In the genomic region with DNA sequence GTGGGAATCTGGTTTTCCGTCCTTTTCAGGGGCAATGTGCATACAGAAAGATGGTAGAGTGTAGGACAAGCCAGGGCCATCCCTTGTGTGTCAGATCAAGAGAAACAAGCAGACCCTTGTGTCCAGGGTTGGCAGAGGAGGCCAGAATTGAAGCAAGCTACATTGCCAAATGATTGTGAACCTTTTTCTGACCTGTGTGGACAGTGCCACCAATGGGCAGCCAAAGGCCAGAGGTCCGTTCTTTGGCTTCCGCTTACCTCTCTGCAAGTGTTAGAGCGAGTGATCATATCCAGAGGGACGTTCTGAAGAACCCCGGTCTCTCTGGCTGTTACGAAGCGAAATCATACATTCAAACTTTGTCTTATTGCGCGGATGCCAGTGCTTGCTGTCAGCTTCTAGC, we compare ENCODE assay signal across 23 mouse cellular contexts.
DNase-seq lines count a peak whose midpoint lies in the region; ATAC-seq and TF ChIP-seq lines count a peak whose summit lies in the region.
"Had no signal": no experiment of that assay in that cellular context is flagged by ENCODE, and none has a peak within 500 bp of the region (broad histone marks: within the 10 kb centered on the region; RNA-seq: fewer than 3 reads in every experiment).

No protein-coding gene starts in this region.

- TF ChIP-seq CTCF in layer of hippocampus, adult 2 months (conservative IDR thresholded peaks at IDR 0.05), result no peak
- peak; percentile 37; the same call in 1 of the 2 replicates for TF ChIP-seq CTCF in liver, adult 2 months (IDR thresholded peaks at IDR 0.05; ENCODE audit: low read depth, low read length)
- no peak for TF ChIP-seq CTCF in liver, postnatal 0 days (IDR thresholded peaks at IDR 0.05; ENCODE audit: low read depth)

- H3K4me1 ChIP-seq in heart, embryonic 10.5 days, result peaks cover 25% of the 10 kb centered on the region; the same call in 1 of the 2 replicates
- H3K4me1 ChIP-seq in liver, adult 2 months (ENCODE audit: control insufficient read depth, insufficient read depth, low read length), result peaks cover 25% of the 10 kb centered on the region
- peaks cover 7% of the 10 kb centered on the region; the same call in 1 of the 2 replicates for H3K4me1 ChIP-seq in liver, postnatal 0 days (ENCODE audit: insufficient read depth)

- H3K27me3 ChIP-seq in heart, embryonic 10.5 days (ENCODE audit: insufficient read depth, poor library complexity, severe bottlenecking), result no peaks in the 10 kb centered on the region
- H3K27me3 ChIP-seq in liver, adult 2 months (ENCODE audit: control insufficient read depth, insufficient read depth, low read length), result no peaks in the 10 kb centered on the region
- no peaks in the 10 kb centered on the region for H3K27me3 ChIP-seq in liver, postnatal 0 days (ENCODE audit: insufficient read depth, low read length)
- H3K27me3 ChIP-seq: CH12.LX, Patski had no signal

- no peak overlapping the region for H3K4me2 ChIP-seq in liver, postnatal 0 days (ENCODE audit: low read depth, low read length)

- no peak for TF ChIP-seq EP300 in liver, postnatal 0 days (IDR thresholded peaks at IDR 0.05; ENCODE audit: low read depth)

- H3K4me3 ChIP-seq in heart, embryonic 10.5 days, result no peak overlapping the region
- H3K4me3 ChIP-seq in layer of hippocampus, adult 2 months, result no peak overlapping the region
- H3K4me3 ChIP-seq in liver, adult 2 months (ENCODE audit: insufficient read depth, low read depth, low read length), result no peak overlapping the region
- H3K4me3 ChIP-seq in liver, postnatal 0 days (ENCODE audit: low read depth, low read length), result no peak overlapping the region

- no peak for ATAC-seq in liver, postnatal 0 days
- ATAC-seq in erythroid progenitor cell, adult 5-6 weeks (replicated peaks; ENCODE audit: low FRiP score, poor library complexity, severe bottlenecking), result 0 out of 2 replicates have a peak, but pooled peaks have one; percentile 10
- no peak for ATAC-seq in cerebellum, adult (ENCODE audit: insufficient number of reproducible peaks, low FRiP score, low TSS enrichment)
- ATAC-seq: activated CD4-positive, CD25-positive, alpha-beta regulatory T cell, adult 4 months; CD4-positive, CD25-positive, alpha-beta regulatory T cell, adult 4 months; Patski had no signal

- H3K36me3 ChIP-seq in heart, embryonic 10.5 days, result no peaks in the 10 kb centered on the region
- no peaks in the 10 kb centered on the region for H3K36me3 ChIP-seq in liver, adult 2 months (ENCODE audit: control insufficient read depth, insufficient read depth, low read length)
- no peaks in the 10 kb centered on the region for H3K36me3 ChIP-seq in liver, postnatal 0 days (replicated peaks; ENCODE audit: insufficient read depth, low read length)
- H3K36me3 ChIP-seq: G1E had no signal

- H3K9ac ChIP-seq in liver, adult 2 months (ENCODE audit: low read depth, low read length), result peak overlapping the region; percentile 5; the same call in 1 of the 2 replicates
- no peak overlapping the region for H3K9ac ChIP-seq in liver, postnatal 0 days (replicated peaks)

- peaks cover 3% of the 10 kb centered on the region; the same call in 1 of the 2 replicates for H3K79me2 ChIP-seq in liver, adult 2 months (ENCODE audit: control insufficient read depth, insufficient read depth, low read length)

- H3K27ac ChIP-seq in heart, embryonic 10.5 days, result peak overlapping the region; percentile 30; the same call in 1 of the 2 replicates
- peak overlapping the region; percentile 75; the same call in 1 of the 2 replicates for H3K27ac ChIP-seq in layer of hippocampus, adult 2 months
- peak overlapping the region; percentile 69 for H3K27ac ChIP-seq in liver, adult 2 months (replicated peaks; ENCODE audit: insufficient read depth, low read depth, low read length)
- H3K27ac ChIP-seq in liver, postnatal 0 days (ENCODE audit: low read depth), result no peak overlapping the region

- 95% methylated on average over 10 of the region's 10 CpGs for WGBS in heart, embryonic 10.5 days
- 46% methylated on average over 10 of the region's 10 CpGs for WGBS in liver, adult 2 months
- WGBS in liver, postnatal 0 days (ENCODE audit: insufficient replicate concordance), result 87% methylated on average over 10 of the region's 10 CpGs

- DNase-seq in heart, embryonic 10.5 days (ENCODE audit: low spot score), result no peak
- no peak for DNase-seq in heart, adult 18-20 months
- DNase-seq in layer of hippocampus, adult 2 months (ENCODE audit: low spot score in 2 of 2), result no peak
- DNase-seq in layer of hippocampus, adult 9-11 months, result no peak
- peak; percentile 94 for DNase-seq in liver, adult 2 months (ENCODE audit: extremely low read depth, low read depth, low spot score)
- no peak for DNase-seq in liver, postnatal 0 days
- DNase-seq: adrenal gland, adult 2 months; adrenal gland, adult 8-10 months; adrenal gland, postnatal 10 days; adrenal gland, postnatal 14 days; adrenal gland, postnatal 25 days; adrenal gland, postnatal 36 days; B cell, adult 2 months; cerebellum, adult 11 months; cerebellum, adult 11-12 months; cerebellum, adult 18-20 months had no signal

- no peak for TF ChIP-seq POLR2A in liver, adult 2 months (IDR thresholded peaks at IDR 0.05; ENCODE audit: extremely low read depth, insufficient read depth, low read length)

- H3K9me3 ChIP-seq in heart, embryonic 10.5 days, result no peaks in the 10 kb centered on the region
- H3K9me3 ChIP-seq in liver, postnatal 0 days (ENCODE audit: low read length), result no peaks in the 10 kb centered on the region
